Comparison of ENCODE assay signal across 24 mouse cellular contexts in genomic region chr15:99120814-99121213, GRCm38 (mm10). TPM values are rescaled to one million over a fixed set of nuclear protein-coding genes. Genes with fewer than 3 reads are reported as not detected.
DNase-seq lines count a peak whose midpoint lies in the region; ATAC-seq and TF ChIP-seq lines count a peak whose summit lies in the region.
"Had no signal": no experiment of that assay in that cellular context is flagged by ENCODE, and none has a peak within 500 bp of the region (broad histone marks: within the 10 kb centered on the region; RNA-seq: fewer than 3 reads in every experiment).

No protein-coding gene starts in this region.

- H3K4me2 ChIP-seq in forebrain, postnatal 0 days (ENCODE audit: low read depth): no peak overlapping the region
- no peak overlapping the region for H3K4me2 ChIP-seq in heart, postnatal 0 days (ENCODE audit: low read depth, low read length)
- H3K4me2 ChIP-seq in liver, embryonic 12.5 days: peak overlapping the region; percentile 25
- no peak overlapping the region for H3K4me2 ChIP-seq in liver, postnatal 0 days (ENCODE audit: low read depth, low read length)
- H3K4me2 ChIP-seq: neural tube, embryonic 15.5 days had no signal

- peaks cover 18% of the 10 kb centered on the region for H3K4me1 ChIP-seq in forebrain, embryonic 10.5 days
- 0 out of 2 replicates have a peak, but pooled peaks cover 5% of the 10 kb centered on the region for H3K4me1 ChIP-seq in forebrain, postnatal 0 days (ENCODE audit: insufficient read depth)
- no peaks in the 10 kb centered on the region for H3K4me1 ChIP-seq in heart, postnatal 0 days (ENCODE audit: control insufficient read depth, insufficient read depth)
- peaks cover 28% of the 10 kb centered on the region for H3K4me1 ChIP-seq in liver, embryonic 12.5 days
- H3K4me1 ChIP-seq in liver, postnatal 0 days (ENCODE audit: insufficient read depth): peaks cover 5% of the 10 kb centered on the region
- H3K4me1 ChIP-seq in limb, embryonic 10.5 days: peaks cover 22% of the 10 kb centered on the region

- H3K4me3 ChIP-seq in forebrain, embryonic 10.5 days: no peak overlapping the region
- no peak overlapping the region for H3K4me3 ChIP-seq in forebrain, postnatal 0 days (ENCODE audit: low read depth, low read length)
- no peak overlapping the region for H3K4me3 ChIP-seq in heart, postnatal 0 days (ENCODE audit: low read depth, low read length)
- H3K4me3 ChIP-seq in liver, embryonic 12.5 days: no peak overlapping the region
- no peak overlapping the region for H3K4me3 ChIP-seq in liver, postnatal 0 days (ENCODE audit: low read depth, low read length)
- no peak overlapping the region for H3K4me3 ChIP-seq in limb, embryonic 10.5 days
- H3K4me3 ChIP-seq: myocyte; neural tube, embryonic 15.5 days had no signal

- H3K36me3 ChIP-seq in forebrain, embryonic 10.5 days (replicated peaks): no peaks in the 10 kb centered on the region
- no peaks in the 10 kb centered on the region for H3K36me3 ChIP-seq in forebrain, postnatal 0 days (ENCODE audit: insufficient read depth)
- no peaks in the 10 kb centered on the region for H3K36me3 ChIP-seq in heart, postnatal 0 days (replicated peaks; ENCODE audit: control insufficient read depth, insufficient read depth, low read length)
- no peaks in the 10 kb centered on the region for H3K36me3 ChIP-seq in liver, embryonic 12.5 days
- no peaks in the 10 kb centered on the region for H3K36me3 ChIP-seq in liver, postnatal 0 days (replicated peaks; ENCODE audit: insufficient read depth, low read length)
- no peaks in the 10 kb centered on the region for H3K36me3 ChIP-seq in limb, embryonic 10.5 days
- H3K36me3 ChIP-seq: neural tube, embryonic 15.5 days had no signal

- peaks cover 24% of the 10 kb centered on the region; the same call in 1 of the 2 replicates for H3K27me3 ChIP-seq in forebrain, embryonic 10.5 days (ENCODE audit: poor library complexity, severe bottlenecking)
- H3K27me3 ChIP-seq in forebrain, postnatal 0 days (ENCODE audit: insufficient read depth, low read length): no peaks in the 10 kb centered on the region
- H3K27me3 ChIP-seq in heart, postnatal 0 days (ENCODE audit: control insufficient read depth, insufficient read depth, low read length): no peaks in the 10 kb centered on the region
- peaks cover 9% of the 10 kb centered on the region for H3K27me3 ChIP-seq in liver, embryonic 12.5 days (replicated peaks)
- no peaks in the 10 kb centered on the region for H3K27me3 ChIP-seq in liver, postnatal 0 days (ENCODE audit: insufficient read depth, low read length)
- H3K27me3 ChIP-seq in limb, embryonic 10.5 days (ENCODE audit: low read depth, poor library complexity, severe bottlenecking): peaks cover 10% of the 10 kb centered on the region; the same call in 1 of the 2 replicates
- H3K27me3 ChIP-seq: neural tube, embryonic 15.5 days had no signal

- WGBS in forebrain, embryonic 10.5 days: 19% methylated on average over 11 of the region's 11 CpGs
- WGBS in forebrain, postnatal 0 days: 18% methylated on average over 11 of the region's 11 CpGs
- 21% methylated on average over 11 of the region's 11 CpGs for WGBS in heart, postnatal 0 days
- 9% methylated on average over 11 of the region's 11 CpGs for WGBS in liver, embryonic 12.5 days (ENCODE audit: insufficient replicate concordance)
- WGBS in liver, postnatal 0 days (ENCODE audit: insufficient replicate concordance): 12% methylated on average over 11 of the region's 11 CpGs
- WGBS in limb, embryonic 10.5 days: 15% methylated on average over 11 of the region's 11 CpGs

- H3K9ac ChIP-seq in forebrain, postnatal 0 days: no peak overlapping the region
- H3K9ac ChIP-seq in heart, postnatal 0 days (replicated peaks; ENCODE audit: low read depth, low read length): no peak overlapping the region
- no peak overlapping the region for H3K9ac ChIP-seq in liver, embryonic 12.5 days
- H3K9ac ChIP-seq in liver, postnatal 0 days (replicated peaks): no peak overlapping the region
- H3K9ac ChIP-seq: liver, embryonic 14.5 days; neural tube, embryonic 15.5 days had no signal

- peak overlapping the region; percentile 60 for H3K27ac ChIP-seq in forebrain, embryonic 10.5 days
- no peak overlapping the region for H3K27ac ChIP-seq in forebrain, postnatal 0 days (ENCODE audit: low read depth, low read length)
- no peak overlapping the region for H3K27ac ChIP-seq in heart, postnatal 0 days (ENCODE audit: low read depth)
- no peak overlapping the region for H3K27ac ChIP-seq in liver, embryonic 12.5 days
- no peak overlapping the region for H3K27ac ChIP-seq in liver, postnatal 0 days (ENCODE audit: low read depth)
- H3K27ac ChIP-seq in limb, embryonic 10.5 days: peak overlapping the region; percentile 2; the same call in 1 of the 2 replicates
- H3K27ac ChIP-seq: hindbrain, postnatal 0 days; liver, embryonic 14.5 days; neural tube, embryonic 15.5 days had no signal

- TF ChIP-seq CTCF in forebrain, postnatal 0 days (IDR thresholded peaks at IDR 0.05; ENCODE audit: low read depth): no peak
- TF ChIP-seq CTCF in heart, postnatal 0 days (IDR thresholded peaks at IDR 0.05; ENCODE audit: low read depth): no peak
- TF ChIP-seq CTCF in liver, postnatal 0 days (IDR thresholded peaks at IDR 0.05; ENCODE audit: low read depth): no peak

- no peaks in the 10 kb centered on the region for H3K9me3 ChIP-seq in forebrain, embryonic 10.5 days
- H3K9me3 ChIP-seq in forebrain, postnatal 0 days (ENCODE audit: low read length): no peaks in the 10 kb centered on the region
- H3K9me3 ChIP-seq in heart, postnatal 0 days (replicated peaks; ENCODE audit: control insufficient read depth, low read length): no peaks in the 10 kb centered on the region
- H3K9me3 ChIP-seq in liver, embryonic 12.5 days (replicated peaks): no peaks in the 10 kb centered on the region
- H3K9me3 ChIP-seq in liver, postnatal 0 days (ENCODE audit: low read length): no peaks in the 10 kb centered on the region
- H3K9me3 ChIP-seq in limb, embryonic 10.5 days (replicated peaks): no peaks in the 10 kb centered on the region
- H3K9me3 ChIP-seq: neural tube, embryonic 15.5 days had no signal

- DNase-seq in forebrain, embryonic 10.5 days (ENCODE audit: extremely low spot score, low spot score): no peak
- no peak for DNase-seq in forebrain, postnatal 0 days
- no peak for DNase-seq in heart, postnatal 0 days (ENCODE audit: low spot score)
- DNase-seq in heart, postnatal 14 days: no peak
- DNase-seq in liver, postnatal 0 days: no peak
- DNase-seq in limb, embryonic 10.5 days (ENCODE audit: low spot score): no peak
- no peak for DNase-seq in lung, postnatal 25 days (ENCODE audit: low spot score)
- DNase-seq: cerebellum, postnatal 14 days; embryo, embryonic 11 days; kidney, adult 18-20 months; layer of hippocampus, postnatal 36 days; right cerebral cortex, postnatal 25 days; thymus, postnatal 14 days had no signal

- ATAC-seq in forebrain, postnatal 0 days: no peak
- peak; percentile 13; the same call in 1 of the 2 replicates for ATAC-seq in heart, postnatal 0 days (ENCODE audit: insufficient read depth, low read depth)
- no peak for ATAC-seq in liver, embryonic 12.5 days
- ATAC-seq in liver, postnatal 0 days: no peak
- ATAC-seq: forebrain, embryonic 14.5 days; hindbrain, postnatal 0 days; lung, postnatal 0 days had no signal

- no peak for TF ChIP-seq EP300 in heart, postnatal 0 days (IDR thresholded peaks at IDR 0.05; ENCODE audit: low read depth)
- no peak for TF ChIP-seq EP300 in liver, postnatal 0 days (IDR thresholded peaks at IDR 0.05; ENCODE audit: low read depth)

- intact Hi-C loops in heart, postnatal 14 days (cut with DNase I): no loop called here

RNA-seq across cellular contexts. Expression of gene Spats2, which starts 4.9 kb away (rescaled TPM):
- polyA plus RNA-seq in forebrain, embryonic 10.5 days (2016; fragmentation: Nextera tagmentation; extraction: Ambion mirVana): 53.5 and 56.5 TPM in 2 replicates
- total RNA-seq in forebrain, postnatal 0 days (2014; rRNA removed): 28.9 and 29.6 TPM in 2 replicates
- 21.8 and 24.4 TPM in 2 replicates for polyA plus RNA-seq in forebrain, postnatal 0 days (2015; fragmentation: Nextera tagmentation; extraction: Ambion mirVana)
- total RNA-seq in heart, postnatal 0 days (2014; rRNA removed; ENCODE audit: low replicate concordance): 17.6 and 22.5 TPM in 2 replicates
- polyA plus RNA-seq in heart, postnatal 0 days (2015; fragmentation: Nextera tagmentation; extraction: Ambion mirVana): 15.0 and 16.1 TPM in 2 replicates
- 10 to 100 TPM; 11.4 to 12.3 TPM for total RNA-seq in heart, postnatal 14 days (2021)
- 23.6 and 23.8 TPM in 2 replicates for polyA plus RNA-seq in liver, embryonic 12.5 days (2016; fragmentation: Nextera tagmentation; extraction: Ambion mirVana)
- polyA plus RNA-seq in liver, postnatal 0 days (2015; fragmentation: Nextera tagmentation; extraction: Ambion mirVana): 4.0 and 4.7 TPM in 2 replicates
- polyA plus RNA-seq in limb, embryonic 10.5 days (2016; fragmentation: Nextera tagmentation; extraction: Ambion mirVana): 60.5 and 64.1 TPM in 2 replicates

RNA-seq across cellular contexts. Expression of gene Dnajc22, which starts 27.8 kb away (rescaled TPM):
- polyA plus RNA-seq in forebrain, embryonic 10.5 days (2016; fragmentation: Nextera tagmentation; extraction: Ambion mirVana): 1.0 and 1.2 TPM in 2 replicates
- 0.38 and 0.71 TPM in 2 replicates for total RNA-seq in forebrain, postnatal 0 days (2014; rRNA removed)
- polyA plus RNA-seq in forebrain, postnatal 0 days (2015; fragmentation: Nextera tagmentation; extraction: Ambion mirVana): 0.15 and 0.51 TPM in 2 replicates
- total RNA-seq in heart, postnatal 0 days (2014; rRNA removed; ENCODE audit: low replicate concordance): 2.3 TPM in 1 of 2 replicates, not detected in the other
- 0.29 and 0.61 TPM in 2 replicates for polyA plus RNA-seq in heart, postnatal 0 days (2015; fragmentation: Nextera tagmentation; extraction: Ambion mirVana)
- under 1 TPM; 0.27 to 0.45 TPM for total RNA-seq in heart, postnatal 14 days (2021)
- 14.4 and 16.9 TPM in 2 replicates for polyA plus RNA-seq in liver, embryonic 12.5 days (2016; fragmentation: Nextera tagmentation; extraction: Ambion mirVana)
- 28.2 and 29.6 TPM in 2 replicates for polyA plus RNA-seq in liver, postnatal 0 days (2015; fragmentation: Nextera tagmentation; extraction: Ambion mirVana)
- polyA plus RNA-seq in limb, embryonic 10.5 days (2016; fragmentation: Nextera tagmentation; extraction: Ambion mirVana): 1.4 and 2.1 TPM in 2 replicates
- total RNA-seq: megakaryocyte-erythroid progenitor cell, adult 5-6 weeks had no signal

RNA-seq across cellular contexts. Expression of gene C1ql4, which starts 33.2 kb away (rescaled TPM):
- 0.12 TPM in 1 of 2 replicates, not detected in the other for polyA plus RNA-seq in forebrain, embryonic 10.5 days (2016; fragmentation: Nextera tagmentation; extraction: Ambion mirVana)
- 0.23 and 0.48 TPM in 2 replicates for total RNA-seq in forebrain, postnatal 0 days (2014; rRNA removed)
- polyA plus RNA-seq in forebrain, postnatal 0 days (2015; fragmentation: Nextera tagmentation; extraction: Ambion mirVana): 0.40 TPM in 1 of 2 replicates, not detected in the other
- total RNA-seq in heart, postnatal 0 days (2014; rRNA removed; ENCODE audit: low replicate concordance): not detected in 2 replicates
- 0.20 TPM in 1 of 2 replicates, not detected in the other for polyA plus RNA-seq in heart, postnatal 0 days (2015; fragmentation: Nextera tagmentation; extraction: Ambion mirVana)
- not detected for total RNA-seq in heart, postnatal 14 days (2021)
- 0.13 TPM in 1 of 2 replicates, not detected in the other for polyA plus RNA-seq in liver, embryonic 12.5 days (2016; fragmentation: Nextera tagmentation; extraction: Ambion mirVana)
- 0.12 TPM in 1 of 2 replicates, not detected in the other for polyA plus RNA-seq in liver, postnatal 0 days (2015; fragmentation: Nextera tagmentation; extraction: Ambion mirVana)
- polyA plus RNA-seq in limb, embryonic 10.5 days (2016; fragmentation: Nextera tagmentation; extraction: Ambion mirVana): 0.15 and 0.23 TPM in 2 replicates
- total RNA-seq: adrenal gland, adult 2 months; layer of hippocampus, adult 18-20 months; left cerebral cortex, postnatal 36 days; megakaryocyte-erythroid progenitor cell, adult 5-6 weeks had no signal
- polyA plus RNA-seq: adrenal gland, adult 2 months; forebrain, embryonic 14.5 days; liver, embryonic 14.5 days; lung, postnatal 0 days had no signal

RNA-seq across cellular contexts. Expression of gene Troap, which starts 46.4 kb away (rescaled TPM):
- polyA plus RNA-seq in forebrain, embryonic 10.5 days (2016; fragmentation: Nextera tagmentation; extraction: Ambion mirVana): 51.1 and 53.1 TPM in 2 replicates
- total RNA-seq in forebrain, postnatal 0 days (2014; rRNA removed): 1.5 and 3.9 TPM in 2 replicates
- polyA plus RNA-seq in forebrain, postnatal 0 days (2015; fragmentation: Nextera tagmentation; extraction: Ambion mirVana): 2.7 and 3.1 TPM in 2 replicates
- total RNA-seq in heart, postnatal 0 days (2014; rRNA removed; ENCODE audit: low replicate concordance): 16.2 and 19.1 TPM in 2 replicates
- polyA plus RNA-seq in heart, postnatal 0 days (2015; fragmentation: Nextera tagmentation; extraction: Ambion mirVana): 7.0 and 8.1 TPM in 2 replicates
- total RNA-seq in heart, postnatal 14 days (2021): 1 to 10 TPM; 2.1 to 2.2 TPM
- polyA plus RNA-seq in liver, embryonic 12.5 days (2016; fragmentation: Nextera tagmentation; extraction: Ambion mirVana): 22.1 and 23.6 TPM in 2 replicates
- 5.6 and 6.7 TPM in 2 replicates for polyA plus RNA-seq in liver, postnatal 0 days (2015; fragmentation: Nextera tagmentation; extraction: Ambion mirVana)
- 54.8 and 56.2 TPM in 2 replicates for polyA plus RNA-seq in limb, embryonic 10.5 days (2016; fragmentation: Nextera tagmentation; extraction: Ambion mirVana)

Comparison
In these comparisons a context has a peak if more than half of its experiments do, and no peak if none do; other contexts are left out.
1. H3K27ac ChIP-seq: peak in forebrain, embryonic 10.5 days (single experiment) and limb, embryonic 10.5 days (single experiment); none in forebrain, postnatal 0 days (single experiment), heart, postnatal 0 days (single experiment), liver, embryonic 12.5 days (single experiment) and liver, postnatal 0 days (single experiment).